Comparison of ENCODE assay signal across 8 mouse cellular contexts in genomic region chr3:56698248-56698647, GRCm38 (mm10).
DNase-seq lines count a peak whose midpoint lies in the region; ATAC-seq and TF ChIP-seq lines count a peak whose summit lies in the region.

No protein-coding gene starts in this region.

- TF ChIP-seq POLR2A in limb, embryonic 14.5 days (IDR thresholded peaks at IDR 0.05; ENCODE audit: borderline replicate concordance, extremely low read depth, insufficient read depth, insufficient read length) = no peak

- no peaks in the 10 kb centered on the region for H3K27me3 ChIP-seq in forebrain, embryonic 12.5 days
- H3K27me3 ChIP-seq in kidney, embryonic 15.5 days = no peaks in the 10 kb centered on the region
- H3K27me3 ChIP-seq in limb, embryonic 14.5 days (ENCODE audit: control insufficient read depth, insufficient read depth, low read length) = no peaks in the 10 kb centered on the region

- H3K27ac ChIP-seq in forebrain, embryonic 12.5 days = peak overlapping the region; percentile 85
- H3K27ac ChIP-seq in kidney, embryonic 15.5 days = no peak overlapping the region
- no peak overlapping the region for H3K27ac ChIP-seq in limb, embryonic 14.5 days (replicated peaks; ENCODE audit: low read depth, low read length)

- peak; percentile 97 for ATAC-seq in forebrain, embryonic 12.5 days (ENCODE audit: low FRiP score)
- peak; percentile 66 for ATAC-seq in kidney, embryonic 15.5 days (replicated peaks; ENCODE audit: low FRiP score)
- peak; percentile 91 for ATAC-seq in limb, embryonic 14.5 days (ENCODE audit: low FRiP score, low read depth)

- no peaks in the 10 kb centered on the region for H3K36me3 ChIP-seq in forebrain, embryonic 12.5 days (replicated peaks)
- H3K36me3 ChIP-seq in kidney, embryonic 15.5 days = no peaks in the 10 kb centered on the region
- no peaks in the 10 kb centered on the region for H3K36me3 ChIP-seq in limb, embryonic 14.5 days (ENCODE audit: control insufficient read depth, insufficient read depth, low read length)

- peaks cover 25% of the 10 kb centered on the region for H3K4me1 ChIP-seq in forebrain, embryonic 12.5 days
- peaks cover 4% of the 10 kb centered on the region; the same call in 1 of the 2 replicates for H3K4me1 ChIP-seq in kidney, embryonic 15.5 days
- peaks cover 10% of the 10 kb centered on the region for H3K4me1 ChIP-seq in limb, embryonic 14.5 days (ENCODE audit: control insufficient read depth, insufficient read depth, low read length)

- H3K4me2 ChIP-seq in forebrain, embryonic 12.5 days = no peak overlapping the region; the same call in 1 of the 2 replicates
- no peak overlapping the region for H3K4me2 ChIP-seq in kidney, embryonic 15.5 days
- H3K4me2 ChIP-seq in limb, embryonic 14.5 days (replicated peaks; ENCODE audit: low read depth, low read length, severe bottlenecking) = no peak overlapping the region

- H3K9ac ChIP-seq in forebrain, embryonic 12.5 days = no peak overlapping the region
- H3K9ac ChIP-seq in kidney, embryonic 15.5 days = no peak overlapping the region
- H3K9ac ChIP-seq in limb, embryonic 14.5 days (ENCODE audit: low read depth, low read length, severe bottlenecking) = no peak overlapping the region

- H3K4me3 ChIP-seq in forebrain, embryonic 12.5 days (replicated peaks) = no peak overlapping the region
- H3K4me3 ChIP-seq in kidney, embryonic 15.5 days (replicated peaks) = no peak overlapping the region
- no peak overlapping the region for H3K4me3 ChIP-seq in limb, embryonic 14.5 days (replicated peaks; ENCODE audit: low read length)

- DNase-seq in adrenal gland, postnatal 36 days = peak; percentile 25 to 45
- peak; percentile 84 for DNase-seq in limb, embryonic 14.5 days (ENCODE audit: low spot score)
- DNase-seq in right cerebral cortex, postnatal 4 days = peak; percentile 43
- DNase-seq in yolk sac, embryonic 10.5 days (ENCODE audit: low spot score) = no peak
- no peak for DNase-seq in testis, postnatal 10 days (ENCODE audit: low spot score)
- no peak for DNase-seq in heart, postnatal 4 days

- H3K9me3 ChIP-seq in forebrain, embryonic 12.5 days = no peaks in the 10 kb centered on the region
- H3K9me3 ChIP-seq in kidney, embryonic 15.5 days (replicated peaks) = no peaks in the 10 kb centered on the region
- H3K9me3 ChIP-seq in limb, embryonic 14.5 days (ENCODE audit: control insufficient read depth, low read length) = no peaks in the 10 kb centered on the region

- 0% methylated on average over 1 of the region's 1 CpGs for WGBS in forebrain, embryonic 12.5 days
- 17% methylated on average over 1 of the region's 1 CpGs for WGBS in kidney, embryonic 15.5 days
- 0% methylated on average over 1 of the region's 1 CpGs for WGBS in limb, embryonic 14.5 days

Comparison
In these comparisons a context has a peak if more than half of its experiments do, and no peak if none do; other contexts are left out.
1. DNase-seq: peak in adrenal gland, postnatal 36 days (2 of 2), limb, embryonic 14.5 days (single experiment) and right cerebral cortex, postnatal 4 days (single experiment); none in yolk sac, embryonic 10.5 days (single experiment), testis, postnatal 10 days (single experiment) and heart, postnatal 4 days (single experiment).
2. Peak in every context shown above with its lines, with median percentiles within 50 percentile points of each other: ATAC-seq.